Mouse (Mus musculus): ENCODE measurements around the gene Rap1gds1. TPM values are rescaled to one million over a fixed set of nuclear protein-coding genes. Genes with fewer than 3 reads are reported as not detected.

Rap1gds1 gene
- total and polyA plus RNA-seq, 2 experiments from 2014 or later = 63.9 to 83.6 TPM

DNA sequence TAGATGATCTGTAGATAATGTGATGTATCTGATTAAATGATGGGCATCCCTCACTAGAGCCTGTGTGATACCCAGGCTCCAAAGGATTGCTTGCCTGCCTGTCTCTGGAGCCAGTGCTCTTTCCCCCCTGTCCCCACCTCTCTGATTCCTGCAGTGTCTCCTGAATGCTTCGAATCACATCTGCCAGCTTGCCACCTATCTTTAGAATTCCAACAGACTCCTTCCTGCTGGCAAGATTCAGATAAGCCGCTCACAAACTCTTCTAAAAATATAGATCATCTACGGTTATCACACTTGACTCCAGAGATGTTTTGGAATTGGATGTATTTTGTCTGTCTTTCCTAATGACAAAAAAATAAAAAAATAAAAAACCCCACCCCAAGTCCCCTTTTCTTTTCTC, 28.3 kb upstream of the Rap1gds1 start:
- Histone ChIP-seq H3K4me1 (ENCODE audit: insufficient read depth) (no peaks in the 10 kb centered on the region), H3K27ac (ENCODE audit: low read depth, low read length) (no peak overlapping the region), H3K27me3 (ENCODE audit: insufficient read depth, low read length) (no peaks in the 10 kb centered on the region), H3K4me3 (ENCODE audit: low read depth, low read length) (no peak overlapping the region), H3K4me2 (ENCODE audit: low read depth) (no peak overlapping the region), H3K9me3 (ENCODE audit: low read length) (no peaks in the 10 kb centered on the region), H3K9ac (no peak overlapping the region), H3K36me3 (ENCODE audit: insufficient read depth) (no peaks in the 10 kb centered on the region)
- DNase-seq (no peak), ATAC-seq (no peak)
- no peak for TF ChIP-seq CTCF (IDR thresholded peaks at IDR 0.05; ENCODE audit: low read depth)
- 69% methylated on average over 3 of the region's 3 CpGs for WGBS

DNA sequence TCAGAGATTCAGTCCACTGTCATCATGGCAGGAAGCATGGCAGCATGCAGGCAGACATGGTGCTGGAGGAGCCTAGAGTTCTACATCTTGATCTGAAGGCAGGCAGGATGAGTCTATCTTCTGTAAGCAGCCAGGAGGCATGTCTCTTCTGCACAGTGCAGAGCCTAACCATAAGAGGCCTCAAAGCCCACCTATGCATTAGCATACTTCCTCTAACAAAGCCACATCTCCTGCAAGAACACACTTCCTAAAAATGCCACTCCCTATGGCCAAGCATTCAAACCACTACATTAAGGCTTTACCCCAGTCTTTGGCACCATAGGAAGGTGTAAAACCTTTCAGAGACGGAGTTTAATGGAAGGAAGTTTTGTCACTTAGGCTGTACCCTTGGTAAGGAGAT, 26.9 kb upstream of the Rap1gds1 start:
- no peak for DNase-seq
- Histone ChIP-seq H3K27me3 (ENCODE audit: insufficient read depth, low read length) (no peaks in the 10 kb centered on the region), H3K4me3 (ENCODE audit: low read depth, low read length) (no peak overlapping the region), H3K4me1 (ENCODE audit: insufficient read depth) (no peaks in the 10 kb centered on the region), H3K27ac (ENCODE audit: low read depth, low read length) (no peak overlapping the region), H3K9me3 (ENCODE audit: low read length) (no peaks in the 10 kb centered on the region), H3K36me3 (ENCODE audit: insufficient read depth) (no peaks in the 10 kb centered on the region), H3K9ac (no peak overlapping the region), H3K4me2 (ENCODE audit: low read depth) (no peak overlapping the region)
- WGBS = 83% methylated on average over 1 of the region's 1 CpGs
- no peak for TF ChIP-seq CTCF (IDR thresholded peaks at IDR 0.05; ENCODE audit: low read depth)
- no peak for ATAC-seq

DNA sequence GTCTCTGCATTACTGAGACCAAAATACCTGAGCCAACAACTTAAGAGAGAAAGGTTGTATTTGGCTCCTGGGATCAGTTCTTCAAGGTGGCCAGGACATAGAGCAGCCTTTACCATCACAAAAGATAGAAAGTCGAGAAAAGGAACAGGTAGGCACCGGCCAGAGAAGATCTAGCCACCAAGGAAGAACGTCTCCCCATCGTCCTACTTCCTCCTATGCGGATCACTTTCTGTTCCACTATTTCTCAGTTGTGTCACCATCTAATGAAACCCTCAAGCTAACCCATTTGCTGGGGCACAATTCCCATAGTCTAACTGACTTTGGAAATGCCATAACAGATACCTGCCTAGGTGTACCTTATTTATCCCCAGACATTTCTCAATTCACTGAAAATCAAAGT, 24.3 kb upstream of the Rap1gds1 start:
- Histone ChIP-seq H3K9ac (no peak overlapping the region), H3K36me3 (ENCODE audit: insufficient read depth) (no peaks in the 10 kb centered on the region), H3K4me1 (ENCODE audit: insufficient read depth) (no peaks in the 10 kb centered on the region), H3K4me2 (ENCODE audit: low read depth) (no peak overlapping the region), H3K27ac (ENCODE audit: low read depth, low read length) (no peak overlapping the region), H3K27me3 (ENCODE audit: insufficient read depth, low read length) (no peaks in the 10 kb centered on the region), H3K4me3 (ENCODE audit: low read depth, low read length) (no peak overlapping the region), H3K9me3 (ENCODE audit: low read length) (no peaks in the 10 kb centered on the region)
- 94% methylated on average over 5 of the region's 5 CpGs for WGBS
- ATAC-seq (no peak), DNase-seq (no peak)
- no peak for TF ChIP-seq CTCF (IDR thresholded peaks at IDR 0.05; ENCODE audit: low read depth)

DNA sequence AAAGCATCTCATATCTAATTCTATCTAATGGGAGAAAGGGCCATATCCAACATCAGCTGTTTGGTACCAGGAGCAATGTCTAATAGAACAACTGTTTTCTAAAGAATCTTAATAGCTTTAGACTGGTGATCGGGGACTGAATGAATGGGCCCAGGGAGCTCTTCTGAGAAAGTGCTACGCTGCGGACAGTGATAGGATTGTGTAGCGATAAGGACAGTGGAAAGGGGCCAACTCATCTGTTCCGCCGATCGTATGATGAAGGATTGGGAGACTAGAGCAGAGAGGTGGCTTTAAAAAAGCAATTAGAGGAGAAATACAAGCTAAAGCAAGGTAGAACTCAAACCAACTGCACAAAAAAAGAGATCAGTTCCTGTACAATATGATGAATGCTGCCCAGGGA, 20.9 kb upstream of the Rap1gds1 start:
- TF ChIP-seq CTCF (IDR thresholded peaks at IDR 0.05; ENCODE audit: low read depth) = no peak
- Histone ChIP-seq H3K27me3 (ENCODE audit: insufficient read depth, low read length) (no peaks in the 10 kb centered on the region), H3K4me2 (ENCODE audit: low read depth) (no peak overlapping the region), H3K36me3 (ENCODE audit: insufficient read depth) (no peaks in the 10 kb centered on the region), H3K9me3 (ENCODE audit: low read length) (no peaks in the 10 kb centered on the region), H3K4me1 (ENCODE audit: insufficient read depth) (no peaks in the 10 kb centered on the region), H3K4me3 (ENCODE audit: low read depth, low read length) (no peak overlapping the region), H3K9ac (no peak overlapping the region), H3K27ac (ENCODE audit: low read depth, low read length) (no peak overlapping the region)
- no peak for DNase-seq
- 47% methylated on average over 7 of the region's 7 CpGs for WGBS
- ATAC-seq = no peak

DNA sequence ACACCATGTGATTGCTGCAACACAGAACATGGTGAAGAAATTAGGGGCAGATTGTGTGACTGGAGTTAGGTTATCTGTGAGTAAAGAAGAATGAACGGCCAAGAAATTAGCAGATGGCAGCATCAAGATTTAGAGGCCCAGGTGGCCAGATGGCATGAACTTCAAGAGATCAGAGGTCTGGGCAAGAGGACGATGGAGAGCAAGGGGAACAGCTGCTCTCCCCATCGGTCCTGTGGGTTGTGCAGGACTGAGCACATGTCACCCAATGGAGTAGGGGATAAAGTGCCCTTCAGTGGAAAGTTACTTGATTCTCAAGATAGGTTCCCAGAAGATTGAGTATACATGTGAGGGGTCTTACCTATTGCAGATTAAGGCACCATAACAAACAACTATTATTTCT, 13.5 kb upstream of the Rap1gds1 start:
- 83% methylated on average over 3 of the region's 3 CpGs for WGBS
- H3K9ac ChIP-seq = no peak overlapping the region
- no peak for TF ChIP-seq CTCF (IDR thresholded peaks at IDR 0.05; ENCODE audit: low read depth)
- H3K9me3 ChIP-seq (ENCODE audit: low read length) = peaks cover 5% of the 10 kb centered on the region; the same call in 1 of the 2 replicates
- no peaks in the 10 kb centered on the region for H3K27me3 ChIP-seq (ENCODE audit: insufficient read depth, low read length)
- no peak for ATAC-seq
- DNase-seq = no peak
- no peak overlapping the region for H3K4me2 ChIP-seq (ENCODE audit: low read depth)
- no peaks in the 10 kb centered on the region for H3K36me3 ChIP-seq (ENCODE audit: insufficient read depth)
- no peaks in the 10 kb centered on the region for H3K4me1 ChIP-seq (ENCODE audit: insufficient read depth)
- H3K4me3 ChIP-seq (ENCODE audit: low read depth, low read length) = no peak overlapping the region
- H3K27ac ChIP-seq (ENCODE audit: low read depth, low read length) = no peak overlapping the region

- peaks cover 5% of the 10 kb centered on the region; the same call in 1 of the 2 replicates for H3K9me3 ChIP-seq (ENCODE audit: low read length)
- no peaks in the 10 kb centered on the region for H3K27me3 ChIP-seq (ENCODE audit: insufficient read depth, low read length)
- no peak overlapping the region for H3K27ac ChIP-seq (ENCODE audit: low read depth, low read length)
- no peaks in the 10 kb centered on the region for H3K4me1 ChIP-seq (ENCODE audit: insufficient read depth)
- 86% methylated on average over 5 of the region's 5 CpGs for WGBS
- no peak overlapping the region for H3K9ac ChIP-seq
- no peak overlapping the region for H3K4me2 ChIP-seq (ENCODE audit: low read depth)
- DNase-seq = no peak
- ATAC-seq = no peak
- no peaks in the 10 kb centered on the region for H3K36me3 ChIP-seq (ENCODE audit: insufficient read depth)
- no peak overlapping the region for H3K4me3 ChIP-seq (ENCODE audit: low read depth, low read length)
- no peak for TF ChIP-seq CTCF (IDR thresholded peaks at IDR 0.05; ENCODE audit: low read depth)
Observed at GRCm38 (mm10) chr3:139083778-139084539, 9.0 kb upstream of the Rap1gds1 start.

GRCm38 (mm10) chr3:139079831-139080230, 4.8 kb upstream of the Rap1gds1 start:
- Histone ChIP-seq H3K4me1 (ENCODE audit: insufficient read depth) (no peaks in the 10 kb centered on the region; the same call in 1 of the 2 replicates), H3K4me2 (ENCODE audit: low read depth) (no peak overlapping the region), H3K9me3 (ENCODE audit: low read length) (no peaks in the 10 kb centered on the region), H3K4me3 (ENCODE audit: low read depth, low read length) (no peak overlapping the region), H3K36me3 (ENCODE audit: insufficient read depth) (no peaks in the 10 kb centered on the region), H3K9ac (no peak overlapping the region), H3K27ac (ENCODE audit: low read depth, low read length) (no peak overlapping the region), H3K27me3 (ENCODE audit: insufficient read depth, low read length) (no peaks in the 10 kb centered on the region)
- TF ChIP-seq CTCF (IDR thresholded peaks at IDR 0.05; ENCODE audit: low read depth) = no peak
- 88% methylated on average over 6 of the region's 6 CpGs for WGBS
- ATAC-seq = no peak
- no peak for DNase-seq

Measured in forebrain, postnatal 0 days (tissue).